Mouse (Mus musculus): Measurements from ENCODE around the gene Pcdh15. TPM values are rescaled to one million over a fixed set of nuclear protein-coding genes. Genes with fewer than 3 reads are reported as not detected.

Gene Pcdh15
- polyA plus RNA-seq, 1 experiment from 2014 or later, result 1.9 TPM

DNA sequence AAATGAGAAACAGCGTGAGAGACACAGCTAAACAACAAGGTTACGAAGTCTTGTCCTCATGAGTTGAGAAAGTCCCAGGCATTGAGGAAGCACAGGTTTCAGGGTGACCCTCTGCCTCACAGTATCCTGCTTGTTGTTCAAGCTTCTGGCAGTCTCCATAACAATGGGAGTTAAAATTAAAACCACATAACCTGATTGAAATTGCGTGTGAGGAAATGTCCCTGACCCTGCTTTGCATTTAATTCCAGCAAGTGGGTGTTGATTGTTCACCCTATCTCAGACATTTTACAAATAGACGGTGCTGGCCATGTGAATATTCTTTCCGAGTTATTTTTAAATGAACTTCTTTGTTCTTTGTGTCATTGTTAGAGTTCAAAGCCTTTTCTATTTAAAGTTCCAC lies 1171.8 kb downstream of the Pcdh15 start:
- Histone ChIP-seq H3K4me2 (ENCODE audit: low read length) (no peak overlapping the region), H3K9me3 (replicated peaks; ENCODE audit: control insufficient read depth, low read length) (no peaks in the 10 kb centered on the region), H3K36me3 (ENCODE audit: control insufficient read depth, insufficient read depth, low read length) (no peaks in the 10 kb centered on the region), H3K4me3 (ENCODE audit: low read depth, low read length) (no peak overlapping the region), H3K4me1 (ENCODE audit: control insufficient read depth, insufficient read depth, low read length) (no peaks in the 10 kb centered on the region), H3K9ac (ENCODE audit: low read length) (no peak overlapping the region), H3K27ac (ENCODE audit: low read depth, low read length) (no peak overlapping the region), H3K27me3 (replicated peaks; ENCODE audit: control insufficient read depth, insufficient read depth, low read length) (no peaks in the 10 kb centered on the region)
- no peak for ATAC-seq
- DNase-seq (ENCODE audit: low spot score), result no peak
- WGBS, result 81% methylated on average over 5 of the region's 5 CpGs

DNA sequence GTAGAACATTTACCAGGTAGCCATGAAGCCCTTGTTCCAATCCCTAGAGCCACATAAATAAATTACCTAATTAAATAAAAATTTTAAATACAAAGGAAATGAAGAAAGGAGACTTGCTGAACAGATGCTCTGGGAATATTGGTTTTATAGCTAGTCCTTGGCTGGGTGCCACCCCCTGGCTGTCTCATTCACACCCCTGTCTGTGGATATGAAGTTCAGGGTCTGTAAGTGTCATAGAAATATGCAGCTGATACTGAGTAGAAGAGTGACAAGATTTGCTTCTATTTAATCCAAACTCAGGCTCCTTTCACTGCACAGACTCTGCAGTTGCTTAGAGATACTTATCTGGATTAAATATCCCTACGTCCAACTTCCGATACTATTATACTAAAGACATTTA lies 1205.0 kb downstream of the Pcdh15 start:
- peak; percentile 53 for DNase-seq (ENCODE audit: low spot score)
- Histone ChIP-seq H3K4me3 (ENCODE audit: low read depth, low read length) (no peak overlapping the region), H3K36me3 (ENCODE audit: control insufficient read depth, insufficient read depth, low read length) (no peaks in the 10 kb centered on the region), H3K27ac (ENCODE audit: low read depth, low read length) (no peak overlapping the region), H3K9me3 (replicated peaks; ENCODE audit: control insufficient read depth, low read length) (no peaks in the 10 kb centered on the region), H3K27me3 (replicated peaks; ENCODE audit: control insufficient read depth, insufficient read depth, low read length) (no peaks in the 10 kb centered on the region), H3K4me2 (ENCODE audit: low read length) (no peak overlapping the region), H3K9ac (ENCODE audit: low read length) (no peak overlapping the region), H3K4me1 (ENCODE audit: control insufficient read depth, insufficient read depth, low read length) (no peaks in the 10 kb centered on the region)
- 87% methylated on average over 2 of the region's 2 CpGs for WGBS
- peak; percentile 69 for ATAC-seq

DNA sequence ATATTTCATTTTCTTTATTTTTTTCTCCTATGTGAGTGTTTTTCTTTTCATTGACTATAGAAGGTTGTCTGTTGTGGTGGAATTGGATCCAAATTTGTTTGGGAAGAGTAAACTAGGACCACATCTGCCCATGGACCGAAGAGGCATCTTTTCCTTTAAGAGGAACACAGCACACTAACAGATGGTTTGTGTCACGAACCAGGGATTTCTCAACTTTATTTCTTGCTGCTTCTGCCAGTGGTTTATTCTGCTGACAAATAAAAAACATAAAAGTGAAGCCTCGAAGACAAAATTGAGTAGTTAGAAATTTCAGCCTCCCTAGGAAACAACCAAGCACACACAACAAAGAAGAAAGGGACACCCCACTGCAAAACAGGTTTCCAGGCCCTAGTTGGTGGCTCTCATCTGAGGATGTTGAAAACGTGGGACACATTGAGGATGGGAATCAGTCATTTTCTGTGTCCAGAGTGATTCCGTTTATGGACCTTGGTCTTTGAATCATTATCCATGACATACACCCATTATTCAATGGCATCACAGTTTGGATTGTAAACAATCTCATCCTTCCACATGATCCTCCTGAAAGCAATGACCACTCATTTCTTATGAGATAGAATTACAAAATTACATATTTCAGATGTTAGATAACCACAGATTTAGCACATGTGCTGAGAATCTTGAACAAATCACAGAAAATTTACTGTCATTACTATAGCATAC lies 1206.5 kb downstream of the Pcdh15 start:
- DNase-seq (ENCODE audit: low spot score), result no peak
- H3K4me2 ChIP-seq (ENCODE audit: low read length), result no peak overlapping the region
- no peaks in the 10 kb centered on the region for H3K27me3 ChIP-seq (replicated peaks; ENCODE audit: control insufficient read depth, insufficient read depth, low read length)
- no peak overlapping the region for H3K27ac ChIP-seq (ENCODE audit: low read depth, low read length)
- no peaks in the 10 kb centered on the region for H3K9me3 ChIP-seq (replicated peaks; ENCODE audit: control insufficient read depth, low read length)
- no peak for ATAC-seq
- no peaks in the 10 kb centered on the region for H3K4me1 ChIP-seq (ENCODE audit: control insufficient read depth, insufficient read depth, low read length)
- no peaks in the 10 kb centered on the region for H3K36me3 ChIP-seq (ENCODE audit: control insufficient read depth, insufficient read depth, low read length)
- H3K4me3 ChIP-seq (ENCODE audit: low read depth, low read length), result no peak overlapping the region
- 81% methylated on average over 5 of the region's 5 CpGs for WGBS
- no peak overlapping the region for H3K9ac ChIP-seq (ENCODE audit: low read length)

- no peak overlapping the region for H3K4me2 ChIP-seq (ENCODE audit: low read length)
- no peak overlapping the region for H3K9ac ChIP-seq (ENCODE audit: low read length)
- DNase-seq (ENCODE audit: low spot score), result no peak
- ATAC-seq, result no peak
- H3K4me3 ChIP-seq (ENCODE audit: low read depth, low read length), result no peak overlapping the region
- no peaks in the 10 kb centered on the region for H3K4me1 ChIP-seq (ENCODE audit: control insufficient read depth, insufficient read depth, low read length)
- H3K9me3 ChIP-seq (replicated peaks; ENCODE audit: control insufficient read depth, low read length), result no peaks in the 10 kb centered on the region
- H3K27me3 ChIP-seq (replicated peaks; ENCODE audit: control insufficient read depth, insufficient read depth, low read length), result no peaks in the 10 kb centered on the region
- 86% methylated on average over 3 of the region's 3 CpGs for WGBS
- H3K36me3 ChIP-seq (ENCODE audit: control insufficient read depth, insufficient read depth, low read length), result no peaks in the 10 kb centered on the region
- no peak overlapping the region for H3K27ac ChIP-seq (ENCODE audit: low read depth, low read length)
Measured at GRCm38 (mm10) chr10:74307035-74307434, 1207.9 kb downstream of the Pcdh15 start.

DNA sequence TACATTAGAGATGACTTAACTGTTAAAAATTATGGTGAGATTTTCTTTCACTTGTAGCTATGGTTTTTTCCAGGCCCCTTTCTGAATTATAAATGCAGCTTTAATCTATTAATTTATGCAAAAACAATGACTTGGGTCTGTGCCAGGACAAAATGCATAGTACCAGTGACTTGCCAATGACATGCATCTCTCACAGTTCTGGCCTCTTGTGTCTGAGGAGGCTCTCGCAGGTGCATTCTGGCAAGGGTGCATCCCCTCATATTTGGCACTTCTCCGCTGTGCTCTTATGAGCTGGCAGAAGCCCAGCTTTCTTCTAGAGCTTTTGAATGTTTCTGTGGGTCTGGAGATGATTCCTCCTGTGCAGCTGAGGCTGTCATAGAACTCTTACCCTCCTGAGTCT lies 1216.9 kb downstream of the Pcdh15 start:
- ATAC-seq, result peak; percentile 46; the same call in 1 of the 2 replicates
- no peak overlapping the region for H3K4me3 ChIP-seq (ENCODE audit: low read depth, low read length)
- H3K4me2 ChIP-seq (ENCODE audit: low read length), result no peak overlapping the region
- DNase-seq (ENCODE audit: low spot score), result peak; percentile 53
- WGBS, result 69% methylated on average over 2 of the region's 2 CpGs
- no peaks in the 10 kb centered on the region for H3K9me3 ChIP-seq (replicated peaks; ENCODE audit: control insufficient read depth, low read length)
- H3K9ac ChIP-seq (ENCODE audit: low read length), result no peak overlapping the region
- no peaks in the 10 kb centered on the region for H3K27me3 ChIP-seq (replicated peaks; ENCODE audit: control insufficient read depth, insufficient read depth, low read length)
- H3K27ac ChIP-seq (ENCODE audit: low read depth, low read length), result no peak overlapping the region
- no peaks in the 10 kb centered on the region for H3K36me3 ChIP-seq (ENCODE audit: control insufficient read depth, insufficient read depth, low read length)
- no peaks in the 10 kb centered on the region for H3K4me1 ChIP-seq (ENCODE audit: control insufficient read depth, insufficient read depth, low read length)

DNA sequence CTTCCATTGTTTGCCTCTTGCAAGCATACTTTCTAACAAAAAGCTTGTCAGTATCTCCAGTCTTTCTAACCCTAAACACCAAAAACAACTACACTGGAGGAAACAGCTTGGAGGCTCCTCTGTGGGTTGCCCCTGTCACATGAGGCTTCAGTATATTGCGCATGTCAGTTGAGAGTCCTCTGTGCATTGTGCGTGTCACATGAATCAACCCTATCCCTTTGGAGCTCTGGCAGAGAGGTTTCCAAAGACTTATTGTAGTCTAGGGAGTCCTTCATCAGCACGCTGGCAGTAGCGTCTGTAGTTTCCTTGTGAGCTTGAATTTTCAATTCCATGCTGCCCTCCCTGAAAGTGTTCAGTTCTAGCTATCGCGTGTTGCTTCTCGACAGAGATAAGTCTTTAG lies 1236.3 kb downstream of the Pcdh15 start:
- Histone ChIP-seq H3K27ac (ENCODE audit: low read depth, low read length) (no peak overlapping the region), H3K9ac (ENCODE audit: low read length) (no peak overlapping the region), H3K4me2 (ENCODE audit: low read length) (no peak overlapping the region), H3K4me3 (ENCODE audit: low read depth, low read length) (no peak overlapping the region), H3K27me3 (replicated peaks; ENCODE audit: control insufficient read depth, insufficient read depth, low read length) (no peaks in the 10 kb centered on the region), H3K36me3 (ENCODE audit: control insufficient read depth, insufficient read depth, low read length) (no peaks in the 10 kb centered on the region), H3K9me3 (replicated peaks; ENCODE audit: control insufficient read depth, low read length) (no peaks in the 10 kb centered on the region), H3K4me1 (ENCODE audit: control insufficient read depth, insufficient read depth, low read length) (no peaks in the 10 kb centered on the region)
- ATAC-seq (no peak), DNase-seq (ENCODE audit: low spot score) (no peak)
- WGBS, result 90% methylated on average over 7 of the region's 7 CpGs

DNA sequence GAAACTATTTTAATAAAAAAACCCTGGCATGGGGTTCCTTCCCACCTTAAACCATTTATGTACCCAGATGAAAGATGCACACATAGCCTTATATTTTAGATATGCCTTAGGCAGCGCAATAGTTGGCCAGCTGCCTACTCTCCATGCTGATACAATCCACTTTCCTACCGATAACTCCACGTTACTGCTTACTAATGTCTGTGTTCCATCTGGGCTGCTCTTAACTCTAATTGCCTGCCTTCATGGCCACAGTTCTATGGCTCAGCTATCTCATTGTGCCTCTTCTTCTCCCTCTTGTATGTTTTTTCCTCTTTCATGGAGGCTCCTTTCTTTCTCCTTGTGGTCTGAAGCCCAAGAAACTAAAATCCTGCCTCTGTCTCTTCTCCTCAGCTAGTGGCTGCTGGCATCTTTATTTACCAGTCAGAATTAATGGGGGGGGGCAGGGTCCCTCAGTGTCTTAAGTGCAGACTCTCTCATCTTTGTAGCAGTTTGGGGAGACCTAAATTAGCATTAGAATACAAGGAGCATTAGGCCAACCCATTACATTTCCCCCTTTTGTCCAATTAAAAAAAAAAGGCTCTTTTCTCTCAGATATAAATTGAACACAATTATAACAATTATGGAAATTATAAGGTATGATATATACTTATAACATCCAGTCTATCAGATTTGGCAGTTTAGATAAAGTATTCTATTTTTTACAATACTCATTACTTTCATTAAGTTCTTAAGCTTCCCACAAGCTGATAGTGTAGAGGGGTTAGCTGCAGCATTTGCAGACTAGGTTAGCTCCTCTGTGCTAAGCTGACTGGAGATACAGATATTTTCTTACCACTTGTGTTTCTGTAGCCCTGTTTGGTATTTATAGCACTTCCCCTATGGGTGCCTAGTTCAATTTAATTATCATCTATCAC lies 1240.4 kb downstream of the Pcdh15 start:
- Histone ChIP-seq H3K4me3 (ENCODE audit: low read depth, low read length) (no peak overlapping the region), H3K9ac (ENCODE audit: low read length) (no peak overlapping the region), H3K36me3 (ENCODE audit: control insufficient read depth, insufficient read depth, low read length) (no peaks in the 10 kb centered on the region), H3K27ac (ENCODE audit: low read depth, low read length) (no peak overlapping the region), H3K4me2 (ENCODE audit: low read length) (no peak overlapping the region), H3K27me3 (replicated peaks; ENCODE audit: control insufficient read depth, insufficient read depth, low read length) (no peaks in the 10 kb centered on the region), H3K4me1 (ENCODE audit: control insufficient read depth, insufficient read depth, low read length) (no peaks in the 10 kb centered on the region), H3K9me3 (replicated peaks; ENCODE audit: control insufficient read depth, low read length) (no peaks in the 10 kb centered on the region)
- peak; percentile 34 for DNase-seq (ENCODE audit: low spot score)
- WGBS, result 46% methylated on average over 3 of the region's 3 CpGs
- ATAC-seq, result peak; percentile 50

DNA sequence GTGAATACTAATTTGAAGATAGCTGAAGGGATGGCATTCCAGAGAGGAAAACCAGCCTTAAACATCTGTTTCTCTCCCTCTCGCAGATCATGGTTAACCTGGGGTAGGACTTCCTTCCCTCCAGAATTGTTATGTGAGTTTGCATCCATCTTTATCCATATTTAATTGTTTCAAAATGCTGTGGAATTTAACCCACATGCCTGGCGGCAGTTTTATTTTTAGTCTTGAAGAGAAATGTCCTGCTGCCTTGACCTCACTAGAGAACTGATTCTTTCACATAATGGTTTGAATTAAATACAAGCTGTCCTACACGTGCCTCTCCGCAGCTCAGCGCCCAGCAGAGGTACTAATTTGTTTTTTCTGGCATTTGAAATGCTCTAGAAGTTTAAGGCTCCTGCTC lies 1260.4 kb downstream of the Pcdh15 start:
- no peaks in the 10 kb centered on the region for H3K36me3 ChIP-seq (ENCODE audit: control insufficient read depth, insufficient read depth, low read length)
- 73% methylated on average over 5 of the region's 5 CpGs for WGBS
- H3K4me2 ChIP-seq (ENCODE audit: low read length), result no peak overlapping the region
- no peaks in the 10 kb centered on the region for H3K27me3 ChIP-seq (replicated peaks; ENCODE audit: control insufficient read depth, insufficient read depth, low read length)
- H3K4me3 ChIP-seq (ENCODE audit: low read depth, low read length), result no peak overlapping the region
- H3K9me3 ChIP-seq (replicated peaks; ENCODE audit: control insufficient read depth, low read length), result no peaks in the 10 kb centered on the region
- no peak for DNase-seq (ENCODE audit: low spot score)
- no peaks in the 10 kb centered on the region for H3K4me1 ChIP-seq (ENCODE audit: control insufficient read depth, insufficient read depth, low read length)
- H3K27ac ChIP-seq (ENCODE audit: low read depth, low read length), result no peak overlapping the region
- ATAC-seq, result no peak
- no peak overlapping the region for H3K9ac ChIP-seq (ENCODE audit: low read length)

DNA sequence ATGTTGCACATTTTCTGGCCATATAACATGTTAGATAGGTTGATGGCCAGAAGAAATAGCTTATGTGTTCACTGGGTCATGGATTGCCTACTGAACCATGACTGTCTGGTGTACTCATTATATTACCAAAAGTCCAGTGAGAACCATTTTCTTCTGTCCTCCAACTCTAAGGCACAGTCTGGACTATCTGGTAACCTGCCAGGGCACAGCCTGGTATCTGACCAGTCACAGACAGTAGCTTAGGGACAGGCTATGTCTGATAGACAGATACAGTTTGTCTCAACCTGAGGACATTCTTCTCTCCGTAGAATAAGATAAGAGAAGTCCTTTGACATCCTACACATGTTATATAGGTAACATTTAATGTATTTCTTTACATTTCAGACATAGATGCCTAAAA lies 1279.6 kb downstream of the Pcdh15 start:
- Histone ChIP-seq H3K9ac (ENCODE audit: low read length) (no peak overlapping the region), H3K9me3 (replicated peaks; ENCODE audit: control insufficient read depth, low read length) (no peaks in the 10 kb centered on the region), H3K27me3 (replicated peaks; ENCODE audit: control insufficient read depth, insufficient read depth, low read length) (no peaks in the 10 kb centered on the region), H3K4me2 (ENCODE audit: low read length) (no peak overlapping the region), H3K4me1 (ENCODE audit: control insufficient read depth, insufficient read depth, low read length) (peaks cover 5% of the 10 kb centered on the region), H3K27ac (ENCODE audit: low read depth, low read length) (no peak overlapping the region), H3K36me3 (ENCODE audit: control insufficient read depth, insufficient read depth, low read length) (no peaks in the 10 kb centered on the region), H3K4me3 (ENCODE audit: low read depth, low read length) (no peak overlapping the region)
- ATAC-seq (no peak), DNase-seq (ENCODE audit: low spot score) (no peak)
- WGBS, result 88% methylated on average over 1 of the region's 1 CpGs
